Mouse (Mus musculus) midbrain, embryonic 14.5 days (tissue): Measurements from ENCODE around the gene Cblb. TPM values are rescaled to one million over a fixed set of nuclear protein-coding genes. Genes with fewer than 3 reads are reported as not detected.
A peak's percentile ranks its signal among the peaks of the same experiment; 100 is the strongest.

Experiments used
- ATAC-seq: fragments of 200-750 bp; cut with Nextera tagmentation; 2 replicates; pipeline ENCODE4 v1.8.0; 2017; ENCODE audit warnings: moderate number of reproducible peaks, moderate library complexity; ENCODE audit not compliant: low FRiP score, low TSS enrichment
- DNase-seq: peaks from one replicate; pipeline ENCODE4 v3.0.0-alpha.2; 2015
- H3K27ac ChIP-seq: fragments of 300-500 bp; sonication (generic); replicated peaks from 2 replicates; pipeline ENCODE4 v1.5.1; 2014; ENCODE audit warnings: mild to moderate bottlenecking, low read depth, low read length, moderate library complexity
- H3K27me3 ChIP-seq: fragments of 300-500 bp; sonication (generic); 2 replicates; pipeline ENCODE4 v1.6.1; 2014; ENCODE audit warnings: low read length, control low read depth, mixed read lengths; ENCODE audit not compliant: control insufficient read depth, insufficient read depth
- H3K36me3 ChIP-seq: fragments of 300-500 bp; sonication (generic); 2 replicates; pipeline ENCODE4 v1.6.1; 2014; ENCODE audit warnings: low read length, control low read depth; ENCODE audit not compliant: control insufficient read depth, insufficient read depth
- H3K4me1 ChIP-seq: fragments of 300-500 bp; sonication (generic); 2 replicates; pipeline ENCODE4 v1.6.1; 2014; ENCODE audit warnings: mild to moderate bottlenecking, antibody characterized with exemption, low read length, control low read depth; ENCODE audit not compliant: control insufficient read depth, insufficient read depth
- H3K4me2 ChIP-seq: fragments of 300-500 bp; sonication (generic); 2 replicates; pipeline ENCODE4 v1.6.1; 2014; ENCODE audit warnings: mild to moderate bottlenecking, low read length, moderate library complexity
- H3K4me3 ChIP-seq: fragments of 300-500 bp; sonication (generic); replicated peaks from 2 replicates; pipeline ENCODE4 v1.5.1; 2014; ENCODE audit warnings: low read depth, low read length
- H3K9ac ChIP-seq: fragments of 300-500 bp; sonication (generic); replicated peaks from 2 replicates; pipeline ENCODE4 v1.6.1; 2014; ENCODE audit warnings: mild to moderate bottlenecking, low read length, moderate library complexity
- H3K9me3 ChIP-seq: fragments of 300-500 bp; sonication (generic); 2 replicates; pipeline ENCODE4 v1.6.1; 2016; ENCODE audit warnings: low read length, control low read depth, mixed read lengths; ENCODE audit not compliant: control insufficient read depth
- WGBS: fragments of 180-500 bp; shearing (Covaris S2); extraction: QIAGEN DNeasy Blood & Tissue Kit; methylation state at CpG from one replicate; pipeline ENCODE4 v1.1.7; 2014; 5-methylcytosine and 5-hydroxymethylcytosine counted together
- polyA plus RNA-seq: library from polyadenylated mRNA; unstranded; fragments of >200 nt; fragmentation: Nextera tagmentation; extraction: Ambion mirVana; gene quantifications from 2 replicates; pipeline ENCODE4 v1.2.1, GENCODE M21; 2014

Gene Cblb
- polyA plus RNA-seq, 1 experiment from 2014 or later: 19.4 TPM

GRCm38 (mm10) chr16:52114473-52114872 is 83.4 kb downstream of the Cblb start:
- no peaks in the 10 kb centered on the region for H3K27me3 ChIP-seq
- H3K36me3 ChIP-seq: no peaks in the 10 kb centered on the region
- no peak overlapping the region for H3K27ac ChIP-seq
- H3K4me1 ChIP-seq: 0 out of 2 replicates have a peak, but pooled peaks cover 5% of the 10 kb centered on the region
- WGBS: 41% methylated on average over 4 of the region's 4 CpGs
- H3K4me2 ChIP-seq: no peak overlapping the region
- H3K4me3 ChIP-seq: no peak overlapping the region
- H3K9me3 ChIP-seq: no peaks in the 10 kb centered on the region
- no peak overlapping the region for H3K9ac ChIP-seq
- ATAC-seq: peak; percentile 70; the same call in 1 of the 2 replicates
- peak; percentile 66 for DNase-seq

- no peaks in the 10 kb centered on the region for H3K36me3 ChIP-seq
- H3K4me3 ChIP-seq: no peak overlapping the region
- H3K27me3 ChIP-seq: no peaks in the 10 kb centered on the region
- H3K27ac ChIP-seq: no peak overlapping the region
- ATAC-seq (no peak), DNase-seq (no peak)
- H3K9ac ChIP-seq: no peak overlapping the region
- no peaks in the 10 kb centered on the region for H3K9me3 ChIP-seq
- no peak overlapping the region for H3K4me2 ChIP-seq
- H3K4me1 ChIP-seq: peaks cover 10% of the 10 kb centered on the region; the same call in 1 of the 2 replicates
- 60% methylated on average over 4 of the region's 4 CpGs for WGBS
These were observed 88.0 kb downstream of the Cblb start for GRCm38 (mm10) chr16:52119003-52119402.

- Histone ChIP-seq H3K27me3 (no peaks in the 10 kb centered on the region), H3K4me1 (peaks cover 5% of the 10 kb centered on the region; the same call in 1 of the 2 replicates), H3K36me3 (no peaks in the 10 kb centered on the region), H3K9me3 (no peaks in the 10 kb centered on the region), H3K27ac (no peak overlapping the region), H3K9ac (no peak overlapping the region), H3K4me2 (no peak overlapping the region), H3K4me3 (no peak overlapping the region)
- DNase-seq: no peak
- ATAC-seq: no peak
These were observed 93.9 kb downstream of the Cblb start for GRCm38 (mm10) chr16:52124974-52125373.

GRCm38 (mm10) chr16:52125896-52126295 is 94.9 kb downstream of the Cblb start:
- Histone ChIP-seq H3K27ac (no peak overlapping the region), H3K9me3 (no peaks in the 10 kb centered on the region), H3K36me3 (no peaks in the 10 kb centered on the region), H3K4me3 (no peak overlapping the region), H3K4me2 (no peak overlapping the region), H3K9ac (no peak overlapping the region), H3K27me3 (no peaks in the 10 kb centered on the region), H3K4me1 (peaks cover 5% of the 10 kb centered on the region; the same call in 1 of the 2 replicates)
- ATAC-seq: no peak
- WGBS: 84% methylated on average over 4 of the region's 4 CpGs
- no peak for DNase-seq

GRCm38 (mm10) chr16:52129357-52129905 is 98.4 kb downstream of the Cblb start:
- ATAC-seq: no peak
- no peak overlapping the region for H3K27ac ChIP-seq

GRCm38 (mm10) chr16:52132808-52133490 is 101.9 kb downstream of the Cblb start:
- H3K4me3 ChIP-seq: no peak overlapping the region
- no peak for ATAC-seq
- no peaks in the 10 kb centered on the region for H3K27me3 ChIP-seq
- H3K36me3 ChIP-seq: 0 out of 2 replicates have a peak, but pooled peaks cover 6% of the 10 kb centered on the region
- H3K4me1 ChIP-seq: no peaks in the 10 kb centered on the region
- WGBS: 91% methylated on average over 11 of the region's 11 CpGs
- no peak overlapping the region for H3K27ac ChIP-seq
- DNase-seq: no peak
- no peak overlapping the region for H3K9ac ChIP-seq
- H3K9me3 ChIP-seq: no peaks in the 10 kb centered on the region
- no peak overlapping the region for H3K4me2 ChIP-seq

More at GRCm38 (mm10) chr16:52129357-52129905, 98.4 kb downstream of the Cblb start:
- DNase-seq: no peak
- Histone ChIP-seq H3K4me1 (no peaks in the 10 kb centered on the region), H3K4me3 (no peak overlapping the region), H3K9me3 (no peaks in the 10 kb centered on the region), H3K36me3 (no peaks in the 10 kb centered on the region), H3K4me2 (no peak overlapping the region), H3K9ac (no peak overlapping the region), H3K27me3 (no peaks in the 10 kb centered on the region)
- WGBS: 92% methylated on average over 5 of the region's 5 CpGs

GRCm38 (mm10) chr16:52134631-52135227 is 103.7 kb downstream of the Cblb start:
- no peak overlapping the region for H3K9ac ChIP-seq
- ATAC-seq (no peak; the same call in 1 of the 2 replicates), DNase-seq (peak; percentile 23)
- no peak overlapping the region for H3K4me2 ChIP-seq
- no peaks in the 10 kb centered on the region for H3K4me1 ChIP-seq
- no peaks in the 10 kb centered on the region for H3K27me3 ChIP-seq
- 0 out of 2 replicates have a peak, but pooled peaks cover 6% of the 10 kb centered on the region for H3K36me3 ChIP-seq
- H3K27ac ChIP-seq: no peak overlapping the region
- H3K9me3 ChIP-seq: no peaks in the 10 kb centered on the region
- WGBS: 73% methylated on average over 11 of the region's 11 CpGs
- H3K4me3 ChIP-seq: no peak overlapping the region

- no peaks in the 10 kb centered on the region for H3K4me1 ChIP-seq
- no peaks in the 10 kb centered on the region for H3K27me3 ChIP-seq
- H3K27ac ChIP-seq: no peak overlapping the region
- 0 out of 2 replicates have a peak, but pooled peaks cover 6% of the 10 kb centered on the region for H3K36me3 ChIP-seq
- 77% methylated on average over 9 of the region's 9 CpGs for WGBS
- ATAC-seq (no peak), DNase-seq (no peak)
- H3K9me3 ChIP-seq: no peaks in the 10 kb centered on the region
- H3K4me2 ChIP-seq: no peak overlapping the region
- no peak overlapping the region for H3K9ac ChIP-seq
- no peak overlapping the region for H3K4me3 ChIP-seq
These were observed 104.8 kb downstream of the Cblb start for GRCm38 (mm10) chr16:52135689-52136390.
